Mouse (Mus musculus) embryonic fibroblast, embryonic 13.5 days (primary cell): ENCODE measurements around the gene Btbd19.

ENCODE experiments used
- CTCF ChIP-seq: IDR thresholded peaks from 2 replicates; pipeline ENCODE4 v1.5.1; 2011; ENCODE audit warnings: mild to moderate bottlenecking, control low read depth, low read length, moderate library complexity, borderline replicate concordance; ENCODE audit not compliant: insufficient read depth
- POLR2A ChIP-seq: IDR thresholded peaks from 2 replicates; pipeline ENCODE4 v1.6.1; 2011; ENCODE audit warnings: low read depth, mild to moderate bottlenecking, control low read depth, low read length, moderate library complexity

DNA sequence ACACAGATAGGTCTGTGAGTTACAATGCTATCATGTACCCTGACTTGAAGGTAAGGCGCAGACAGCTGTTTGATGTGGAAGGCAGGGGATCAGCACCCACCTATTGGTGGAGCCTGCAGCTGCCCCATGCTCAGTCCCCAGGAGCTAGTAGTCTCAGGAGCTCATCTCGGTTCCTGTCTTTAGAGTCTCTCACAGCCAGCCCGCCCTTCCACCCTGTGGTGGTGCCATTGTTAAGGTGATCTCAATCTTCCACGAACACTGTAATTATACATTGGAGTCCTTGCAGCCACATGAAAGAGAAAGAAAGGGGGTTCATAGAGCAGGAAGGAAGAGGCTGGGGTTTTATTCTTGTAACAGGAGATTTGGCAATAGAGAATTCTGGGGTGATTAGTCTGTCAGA, 25.5 kb downstream of the Btbd19 start:
- TF ChIP-seq CTCF: no peak
- no peak for TF ChIP-seq POLR2A
